In genomic region chr17:30470790-30471189, GRCm38 (mm10) we compare ENCODE assay signal across 12 mouse cellular contexts.
A peak's percentile ranks its signal among the peaks of the same experiment; 100 is the strongest.
DNase-seq lines count a peak whose midpoint lies in the region; ATAC-seq and TF ChIP-seq lines count a peak whose summit lies in the region.
"Had no signal": no experiment of that assay in that cellular context is flagged by ENCODE, and none has a peak within 500 bp of the region (broad histone marks: within the 10 kb centered on the region; RNA-seq: fewer than 3 reads in every experiment).

No protein-coding gene starts in this region.

- peak; percentile 65 for TF ChIP-seq EP300 in lung, postnatal 0 days (IDR thresholded peaks at IDR 0.05)

- WGBS in kidney, embryonic 15.5 days, result 23% methylated on average over 8 of the region's 8 CpGs
- WGBS in lung, postnatal 0 days, result 25% methylated on average over 8 of the region's 8 CpGs

- peak overlapping the region; percentile 9; the same call in 1 of the 2 replicates for H3K4me2 ChIP-seq in kidney, embryonic 15.5 days
- no peak overlapping the region for H3K4me2 ChIP-seq in lung, postnatal 0 days (replicated peaks; ENCODE audit: low read depth, low read length)
- H3K4me2 ChIP-seq: liver, embryonic 11.5 days; neural tube, embryonic 12.5 days; stomach, embryonic 15.5 days had no signal

- TF ChIP-seq CTCF in lung, postnatal 0 days (IDR thresholded peaks at IDR 0.05), result no peak

- H3K36me3 ChIP-seq in kidney, embryonic 15.5 days, result no peaks in the 10 kb centered on the region
- no peaks in the 10 kb centered on the region for H3K36me3 ChIP-seq in lung, postnatal 0 days (ENCODE audit: insufficient read depth, low read length)
- H3K36me3 ChIP-seq: neural tube, embryonic 12.5 days; stomach, embryonic 15.5 days had no signal

- no peaks in the 10 kb centered on the region for H3K9me3 ChIP-seq in kidney, embryonic 15.5 days (replicated peaks)
- no peaks in the 10 kb centered on the region for H3K9me3 ChIP-seq in lung, postnatal 0 days (ENCODE audit: low read length)
- H3K9me3 ChIP-seq: neural tube, embryonic 12.5 days; stomach, embryonic 15.5 days had no signal

- H3K27ac ChIP-seq in kidney, embryonic 15.5 days, result peak overlapping the region; percentile 54
- H3K27ac ChIP-seq in lung, postnatal 0 days (ENCODE audit: low read length), result no peak overlapping the region
- H3K27ac ChIP-seq: gastrocnemius, adult 2 months; neural tube, embryonic 12.5 days; stomach, embryonic 15.5 days had no signal

- H3K4me3 ChIP-seq in kidney, embryonic 15.5 days (replicated peaks), result no peak overlapping the region
- H3K4me3 ChIP-seq in lung, postnatal 0 days (ENCODE audit: low read depth, low read length), result no peak overlapping the region
- H3K4me3 ChIP-seq: gastrocnemius, adult 2 months; neural tube, embryonic 12.5 days; stomach, embryonic 15.5 days had no signal

- no peaks in the 10 kb centered on the region for H3K27me3 ChIP-seq in kidney, embryonic 15.5 days
- no peaks in the 10 kb centered on the region for H3K27me3 ChIP-seq in lung, postnatal 0 days (replicated peaks; ENCODE audit: insufficient read depth, low read length)
- H3K27me3 ChIP-seq: neural tube, embryonic 12.5 days; stomach, embryonic 15.5 days had no signal

- DNase-seq in cerebellum, adult 9-11 months, result peak; percentile 40
- DNase-seq in kidney, adult 18-20 months, result no peak
- DNase-seq in adrenal gland, postnatal 25 days, result peak; percentile 22
- DNase-seq in lung, postnatal 0 days (ENCODE audit: low spot score), result peak; percentile 55
- no peak for DNase-seq in left cerebral cortex, adult 18-20 months (ENCODE audit: low spot score in 2 of 2)
- DNase-seq in urinary bladder, postnatal 4 days (ENCODE audit: low spot score in 2 of 2), result no peak
- DNase-seq: gastrocnemius, adult 2 months had no signal

- H3K9ac ChIP-seq in kidney, embryonic 15.5 days, result no peak overlapping the region
- H3K9ac ChIP-seq in lung, postnatal 0 days (replicated peaks; ENCODE audit: low read depth), result no peak overlapping the region
- H3K9ac ChIP-seq: neural tube, embryonic 12.5 days; stomach, embryonic 15.5 days had no signal

- ATAC-seq in cerebellum, adult (ENCODE audit: insufficient number of reproducible peaks, low FRiP score, low TSS enrichment), result no peak
- no peak for ATAC-seq in kidney, embryonic 15.5 days (replicated peaks; ENCODE audit: low FRiP score)
- ATAC-seq in lung, postnatal 0 days, result peak; percentile 65

- peaks cover 27% of the 10 kb centered on the region for H3K4me1 ChIP-seq in kidney, embryonic 15.5 days
- H3K4me1 ChIP-seq in lung, postnatal 0 days (ENCODE audit: insufficient read depth, low read depth, low read length), result peaks cover 8% of the 10 kb centered on the region; the same call in 1 of the 2 replicates

Comparison
In these comparisons a context has a peak if more than half of its experiments do, and no peak if none do; other contexts are left out.
1. DNase-seq: peak in cerebellum, adult 9-11 months (single experiment), adrenal gland, postnatal 25 days (single experiment) and lung, postnatal 0 days (single experiment); none in kidney, adult 18-20 months (single experiment), left cerebral cortex, adult 18-20 months (0 of 2) and urinary bladder, postnatal 4 days (0 of 2).